Mouse (Mus musculus): ENCODE results near the gene C77080. TPM values are rescaled to one million over a fixed set of nuclear protein-coding genes. Genes with fewer than 3 reads are reported as not detected.

The C77080 gene
- polyA plus RNA-seq, 1 experiment from 2014 or later, result 5.3 TPM

DNA sequence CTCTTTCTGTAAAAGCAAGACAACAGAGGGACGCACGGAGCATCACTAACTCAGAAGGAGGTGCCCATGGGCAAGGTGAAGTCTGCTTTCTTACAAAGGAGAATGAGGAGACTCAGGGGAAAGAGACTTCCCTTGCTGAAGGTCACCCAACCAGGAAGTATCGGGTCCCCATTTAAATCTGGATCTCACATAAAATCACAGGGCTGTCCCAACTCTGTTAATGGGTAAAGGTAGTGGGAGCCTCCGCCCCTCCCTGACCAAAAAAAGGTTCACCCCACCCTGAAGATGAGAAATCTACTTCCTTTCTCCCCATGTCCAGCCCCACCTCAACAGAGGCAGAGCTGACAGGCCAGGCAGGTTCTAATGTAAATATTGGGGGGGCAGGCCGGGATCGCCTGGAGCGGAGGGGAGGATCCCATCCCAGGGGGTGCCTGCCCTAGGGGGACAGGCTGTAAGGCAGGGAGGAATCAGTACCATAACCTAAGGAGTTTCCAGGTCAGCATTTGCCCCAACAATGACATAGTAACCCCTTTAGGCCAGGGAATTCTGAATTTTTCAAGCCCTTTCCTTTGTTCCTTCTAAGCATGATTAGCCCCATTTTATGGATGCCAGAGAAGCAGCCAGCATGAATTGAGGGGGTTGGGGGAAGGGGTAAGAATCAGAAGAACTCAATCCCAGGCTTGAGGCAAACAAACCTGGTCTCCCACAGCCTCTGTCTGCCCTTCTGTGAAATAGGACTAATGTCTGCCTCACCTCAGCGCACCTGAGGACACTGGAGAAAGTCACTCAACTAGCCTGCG is 28.4 kb downstream of the C77080 start:
- Histone ChIP-seq H3K4me3 (no peak overlapping the region), H3K9me3 (no peaks in the 10 kb centered on the region), H3K36me3 (no peaks in the 10 kb centered on the region), H3K4me2 (no peak overlapping the region), H3K27ac (no peak overlapping the region), H3K4me1 (replicated peaks) (peaks cover 33% of the 10 kb centered on the region), H3K27me3 (peaks cover 3% of the 10 kb centered on the region), H3K9ac (no peak overlapping the region)
- WGBS, result 78% methylated on average over 9 of the region's 9 CpGs
- no peak for ATAC-seq (ENCODE audit: low FRiP score)

DNA sequence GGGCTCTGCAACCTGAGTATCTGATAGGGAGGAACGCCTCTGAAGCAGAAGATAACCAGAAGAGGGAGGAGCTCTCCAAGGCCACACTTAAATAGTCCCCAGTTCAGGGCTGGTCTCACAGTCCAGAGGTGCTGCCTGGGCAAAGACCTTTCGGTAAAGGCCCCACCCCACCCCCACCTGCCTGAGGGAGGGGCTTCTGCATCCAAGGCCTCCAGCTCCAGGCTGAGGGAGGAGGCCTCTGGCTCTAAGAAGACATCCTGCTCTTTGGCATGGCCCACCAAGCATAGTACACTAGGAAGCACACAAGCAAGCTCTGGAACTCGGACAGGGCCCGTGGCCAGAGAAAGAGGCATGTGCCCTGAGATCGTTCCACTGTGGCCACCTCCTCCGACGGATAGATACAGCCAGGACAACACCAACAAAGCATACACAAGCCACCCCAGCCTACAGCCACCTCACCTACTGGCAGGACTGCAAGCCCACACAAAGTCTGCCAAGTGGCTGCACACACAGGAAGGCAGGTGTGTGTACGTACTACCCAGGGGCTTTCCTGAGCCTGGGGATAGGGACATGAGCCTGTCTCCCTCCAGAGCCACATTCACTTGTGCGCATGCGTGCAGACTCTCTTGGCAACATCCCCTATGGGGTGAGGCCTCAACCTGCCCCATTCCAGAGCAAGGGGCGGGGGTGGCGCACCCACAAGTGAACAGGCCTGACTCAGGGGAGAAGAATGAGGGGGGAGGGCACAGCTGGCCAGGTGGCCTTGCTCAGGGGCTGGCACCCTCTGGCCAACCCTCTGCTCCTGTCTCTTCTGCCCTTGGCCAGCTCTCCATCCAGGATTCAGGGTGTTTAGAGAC is 29.4 kb downstream of the C77080 start:
- WGBS, result 72% methylated on average over 12 of the region's 12 CpGs

DNA sequence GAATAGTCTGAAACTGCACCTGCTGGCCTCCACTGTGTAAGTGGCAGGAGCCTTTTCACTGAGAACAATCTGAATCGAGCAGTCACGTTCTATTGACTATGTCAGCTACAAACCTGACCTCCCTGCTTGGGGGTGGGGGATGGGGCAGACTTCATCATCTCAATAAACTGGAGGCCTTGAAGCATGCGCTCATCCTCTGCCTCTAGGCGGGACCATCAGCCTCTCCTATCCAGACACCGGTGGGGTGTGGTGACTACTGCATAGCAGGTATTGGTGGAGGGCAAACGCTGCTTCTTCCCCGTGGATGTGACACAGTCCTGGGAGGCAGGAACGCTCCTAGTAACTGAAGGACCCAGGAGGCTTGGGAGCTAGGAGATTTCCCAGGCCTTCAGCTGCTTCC is 30.3 kb downstream of the C77080 start:
- WGBS, result 65% methylated on average over 8 of the region's 8 CpGs
- Histone ChIP-seq H3K9ac (no peak overlapping the region), H3K27me3 (peaks cover 3% of the 10 kb centered on the region), H3K4me3 (no peak overlapping the region), H3K4me2 (no peak overlapping the region), H3K9me3 (no peaks in the 10 kb centered on the region), H3K4me1 (replicated peaks) (peaks cover 36% of the 10 kb centered on the region), H3K36me3 (no peaks in the 10 kb centered on the region), H3K27ac (no peak overlapping the region)
- ATAC-seq (ENCODE audit: low FRiP score), result no peak

More for the DNA sequence above, 29.4 kb downstream of the C77080 start:
- peak overlapping the region; percentile 46; the same call in 1 of the 2 replicates for H3K9ac ChIP-seq
- ATAC-seq (ENCODE audit: low FRiP score), result no peak
- H3K36me3 ChIP-seq, result no peaks in the 10 kb centered on the region
- H3K9me3 ChIP-seq, result no peaks in the 10 kb centered on the region
- H3K27me3 ChIP-seq, result peaks cover 3% of the 10 kb centered on the region
- peaks cover 33% of the 10 kb centered on the region for H3K4me1 ChIP-seq (replicated peaks)
- no peak overlapping the region for H3K27ac ChIP-seq
- H3K4me3 ChIP-seq, result no peak overlapping the region
- no peak overlapping the region for H3K4me2 ChIP-seq

DNA sequence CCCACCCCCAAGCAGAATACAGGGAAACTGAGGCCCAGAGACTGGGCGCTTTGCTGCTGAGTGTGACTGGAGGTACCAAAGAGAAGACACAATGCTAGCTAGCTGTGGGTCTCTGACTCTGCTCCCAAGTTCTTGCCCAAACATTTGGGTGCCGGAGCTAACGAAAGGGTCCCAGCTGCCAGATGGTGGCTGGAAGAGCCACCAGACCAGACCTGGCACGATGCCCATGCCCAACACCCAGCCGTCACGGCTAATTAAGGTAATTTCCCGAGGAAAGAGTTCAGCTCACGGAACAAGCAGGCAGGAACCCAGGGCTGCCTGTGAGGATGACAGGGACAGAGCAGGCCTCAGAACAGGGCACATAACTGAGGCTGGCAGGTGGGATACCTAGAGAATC is 33.2 kb downstream of the C77080 start:
- Histone ChIP-seq H3K4me3 (peak overlapping the region; percentile 49), H3K9ac (peak overlapping the region; percentile 82), H3K27me3 (peaks cover 24% of the 10 kb centered on the region), H3K4me1 (replicated peaks) (peaks cover 61% of the 10 kb centered on the region), H3K36me3 (peaks cover 18% of the 10 kb centered on the region), H3K4me2 (peak overlapping the region; percentile 67), H3K9me3 (no peaks in the 10 kb centered on the region), H3K27ac (peak overlapping the region; percentile 81)
- WGBS, result 8% methylated on average over 8 of the region's 8 CpGs
- 0 out of 2 replicates have a peak, but pooled peaks have one; percentile 43 for ATAC-seq (ENCODE audit: low FRiP score)

DNA sequence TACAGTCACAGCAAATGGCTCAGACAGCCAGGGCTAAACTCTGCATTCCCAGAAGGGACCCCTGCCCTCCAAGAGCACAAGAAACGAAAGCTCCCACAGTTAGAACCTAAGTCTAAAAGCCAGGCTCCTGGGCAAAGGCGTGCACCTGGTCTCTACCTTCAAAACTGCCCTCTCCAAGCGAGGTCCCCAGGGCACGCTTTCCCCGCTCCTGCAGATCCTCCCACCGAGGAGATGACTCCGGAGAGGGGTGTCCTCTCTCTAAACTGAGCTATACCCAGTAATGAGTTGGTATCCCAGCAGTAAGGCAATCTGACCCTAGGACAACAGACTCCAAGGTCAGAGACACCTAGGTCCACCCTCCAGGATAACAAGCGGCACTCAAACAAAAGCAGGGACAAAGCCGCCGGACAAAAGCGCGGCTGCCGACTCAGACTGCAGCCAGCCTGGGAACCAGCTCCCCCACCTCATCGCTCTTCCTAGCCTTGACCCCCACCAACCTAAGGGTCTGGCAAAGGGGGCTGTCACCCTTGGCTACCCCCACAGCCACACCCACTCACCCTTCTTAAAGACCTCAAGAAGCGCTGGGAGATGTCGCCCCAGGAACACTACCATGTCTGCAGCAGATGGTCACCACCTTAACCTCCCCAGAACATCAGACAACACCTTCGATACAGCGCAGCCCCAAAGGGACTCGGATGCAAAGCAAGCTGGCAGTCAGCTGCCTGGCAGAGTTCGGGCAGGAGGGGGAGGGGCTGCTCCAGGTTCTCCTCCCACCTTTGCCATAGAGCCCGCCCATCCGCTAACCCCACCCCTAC is 33.8 kb downstream of the C77080 start:
- WGBS, result 6% methylated on average over 22 of the region's 22 CpGs
- Histone ChIP-seq H3K27ac (peak overlapping the region; percentile 81), H3K4me2 (peak overlapping the region; percentile 67), H3K27me3 (peaks cover 26% of the 10 kb centered on the region), H3K9ac (peak overlapping the region; percentile 82), H3K4me3 (peak overlapping the region; percentile 49), H3K36me3 (peaks cover 24% of the 10 kb centered on the region), H3K4me1 (replicated peaks) (peaks cover 66% of the 10 kb centered on the region), H3K9me3 (no peaks in the 10 kb centered on the region)
- peak; percentile 47; the same call in 1 of the 2 replicates for ATAC-seq (ENCODE audit: low FRiP score)

DNA sequence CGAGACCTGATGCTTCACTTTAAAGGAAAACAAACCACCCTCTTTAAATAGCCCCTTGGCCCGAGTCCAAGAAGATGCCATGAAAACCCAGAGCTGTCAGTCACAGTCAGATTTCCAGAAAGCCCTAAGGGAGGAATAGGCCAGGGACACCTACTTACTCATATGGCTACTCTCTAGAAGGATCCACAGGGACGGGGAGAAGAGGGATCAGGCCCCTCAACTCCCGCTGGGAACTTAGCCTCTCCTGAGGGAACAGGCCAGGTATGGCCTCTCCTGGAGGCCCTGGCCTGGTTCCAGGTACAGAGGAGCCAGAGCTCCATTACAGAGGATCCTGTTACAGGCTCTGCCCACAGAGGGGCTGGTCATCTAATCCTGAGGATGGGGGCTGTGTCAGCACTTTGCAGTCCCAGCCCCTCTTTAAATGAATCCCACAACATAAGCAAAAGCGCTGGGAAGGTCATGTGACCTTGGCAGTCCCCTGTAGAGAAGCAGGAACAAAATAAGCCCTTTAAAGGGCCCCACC is 34.7 kb downstream of the C77080 start:
- H3K36me3 ChIP-seq, result peaks cover 33% of the 10 kb centered on the region
- no peak for ATAC-seq (ENCODE audit: low FRiP score)
- peak overlapping the region; percentile 49 for H3K4me3 ChIP-seq
- peak overlapping the region; percentile 81 for H3K27ac ChIP-seq
- H3K4me1 ChIP-seq (replicated peaks), result peaks cover 62% of the 10 kb centered on the region
- H3K9me3 ChIP-seq, result no peaks in the 10 kb centered on the region
- 27% methylated on average over 5 of the region's 5 CpGs for WGBS
- H3K9ac ChIP-seq, result peak overlapping the region; percentile 82
- H3K4me2 ChIP-seq, result peak overlapping the region; percentile 67
- H3K27me3 ChIP-seq, result peaks cover 27% of the 10 kb centered on the region

DNA sequence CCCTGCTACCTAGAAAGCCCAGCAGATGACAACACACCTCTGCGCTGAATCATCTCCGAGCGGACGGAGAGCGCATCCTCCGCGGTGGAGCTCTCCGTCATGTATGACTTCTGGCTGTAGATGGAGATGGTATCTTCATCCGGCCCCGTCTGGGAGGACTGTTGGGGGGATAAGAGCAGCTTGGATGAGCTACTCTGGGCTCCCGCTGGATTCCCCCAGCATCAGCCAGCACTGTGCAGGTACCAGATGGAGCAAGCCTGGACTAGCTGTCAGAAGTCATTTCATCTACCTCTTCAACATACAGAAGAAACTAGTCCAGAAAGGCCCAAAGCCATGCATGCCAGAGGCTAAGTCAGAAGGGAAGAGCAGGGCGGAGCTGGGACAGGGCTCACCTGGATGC is 35.9 kb downstream of the C77080 start:
- WGBS, result 98% methylated on average over 12 of the region's 12 CpGs
- Histone ChIP-seq H3K4me1 (replicated peaks) (peaks cover 58% of the 10 kb centered on the region), H3K9ac (peak overlapping the region; percentile 62)

DNA sequence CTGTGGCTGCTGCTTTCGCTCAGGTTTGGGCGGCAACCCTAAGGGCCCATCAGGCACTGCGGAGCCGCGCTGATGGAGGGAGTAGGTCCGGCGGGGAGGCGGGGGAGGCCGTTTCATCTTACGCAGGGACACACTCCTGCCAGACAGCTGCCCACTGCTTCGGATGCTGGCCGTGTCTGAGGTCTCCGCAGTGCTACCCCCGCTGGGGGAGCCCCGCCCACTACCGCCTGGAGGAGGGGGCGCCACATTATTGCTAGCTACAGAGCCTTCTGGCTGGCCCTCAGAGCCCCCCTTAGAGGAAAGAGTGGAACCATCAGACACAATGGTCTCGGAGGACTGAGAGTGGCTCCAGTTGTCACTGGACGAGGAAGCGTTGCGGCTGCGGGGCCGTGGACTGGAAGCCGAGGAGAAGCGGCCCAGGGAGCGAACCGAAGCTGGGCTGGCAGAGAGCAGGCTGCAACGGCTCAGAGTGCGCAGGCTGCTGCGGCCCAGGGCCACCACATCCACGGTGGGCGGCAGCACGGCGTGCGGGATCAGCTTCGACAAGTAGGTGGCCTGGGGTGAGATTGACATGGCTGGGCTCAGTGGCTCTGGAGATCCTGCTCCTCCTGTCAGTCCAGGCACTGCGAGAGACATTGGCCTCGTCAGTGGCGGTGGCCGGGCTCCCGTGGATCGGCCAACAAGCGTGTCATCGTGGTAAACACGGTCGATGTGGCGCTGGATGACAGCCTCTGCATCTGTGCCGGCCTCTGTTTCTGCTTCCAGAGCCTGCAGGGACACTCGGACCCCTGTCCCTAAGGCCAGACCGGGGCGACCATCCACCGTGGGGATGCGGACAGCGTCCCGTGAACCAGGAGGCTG is 37.6 kb downstream of the C77080 start:
- no peaks in the 10 kb centered on the region for H3K9me3 ChIP-seq
- H3K27ac ChIP-seq, result peak overlapping the region; percentile 46
- peaks cover 58% of the 10 kb centered on the region for H3K4me1 ChIP-seq (replicated peaks)
- 14% methylated on average over 55 of the region's 55 CpGs for WGBS
- peak overlapping the region; percentile 71 for H3K9ac ChIP-seq
- peak; percentile 39; the same call in 1 of the 2 replicates for ATAC-seq (ENCODE audit: low FRiP score)
- peaks cover 27% of the 10 kb centered on the region for H3K27me3 ChIP-seq
- peaks cover 61% of the 10 kb centered on the region for H3K36me3 ChIP-seq
- peak overlapping the region; percentile 55 for H3K4me2 ChIP-seq
- peak overlapping the region; percentile 25 for H3K4me3 ChIP-seq

More for the DNA sequence above, 35.9 kb downstream of the C77080 start:
- no peak overlapping the region for H3K27ac ChIP-seq
- no peak overlapping the region for H3K4me3 ChIP-seq
- H3K9me3 ChIP-seq, result no peaks in the 10 kb centered on the region
- peaks cover 45% of the 10 kb centered on the region for H3K36me3 ChIP-seq
- ATAC-seq (ENCODE audit: low FRiP score), result no peak
- peaks cover 27% of the 10 kb centered on the region for H3K27me3 ChIP-seq
- H3K4me2 ChIP-seq, result peak overlapping the region; percentile 67; the same call in 1 of the 2 replicates

DNA sequence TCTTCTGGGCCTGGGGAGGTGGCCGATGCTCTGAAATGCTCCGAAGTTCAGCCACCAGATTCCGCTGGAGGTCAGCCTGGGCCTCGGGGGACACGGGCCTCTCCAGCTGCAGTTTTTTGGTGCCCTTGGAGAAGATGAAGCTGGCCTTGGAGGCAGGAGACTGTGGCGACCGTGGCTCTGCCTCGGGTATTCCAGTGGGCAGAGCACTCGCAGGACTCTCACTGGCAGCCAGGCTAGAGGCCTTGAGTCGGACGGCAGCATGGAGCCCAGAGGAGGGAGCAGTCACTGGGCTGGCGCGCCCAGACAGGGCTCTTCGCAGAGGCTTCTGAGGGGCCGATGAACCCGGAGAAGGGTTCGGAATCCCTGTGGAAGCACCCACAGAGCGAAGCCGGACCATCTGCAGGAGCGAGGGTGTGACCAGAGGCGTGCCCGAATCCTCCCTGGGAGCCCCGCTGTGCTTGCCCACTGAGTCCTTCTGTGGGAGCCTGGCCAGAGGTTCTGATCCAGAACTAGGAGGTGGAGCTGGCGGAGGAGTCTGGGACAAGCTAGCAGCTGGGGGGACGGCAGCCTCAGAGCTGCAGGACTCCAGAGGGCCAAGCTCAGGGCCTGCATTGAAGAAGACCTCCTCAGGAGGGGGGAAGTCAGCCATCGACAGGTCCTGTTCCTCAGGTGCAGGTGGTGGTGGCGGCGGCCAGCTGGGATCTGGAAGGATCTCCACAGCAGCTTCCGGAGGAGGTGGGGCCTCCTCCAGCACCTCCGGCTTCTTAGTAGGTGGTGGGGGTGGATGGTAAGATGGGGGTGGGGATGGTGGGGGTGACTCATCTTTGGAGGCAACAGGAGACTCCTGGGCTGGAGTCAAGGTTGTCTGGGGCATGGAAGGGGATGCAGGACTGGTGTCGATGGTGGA is 38.9 kb downstream of the C77080 start:
- Histone ChIP-seq H3K9me3 (no peaks in the 10 kb centered on the region), H3K27me3 (peaks cover 27% of the 10 kb centered on the region), H3K4me2 (no peak overlapping the region), H3K36me3 (peaks cover 75% of the 10 kb centered on the region), H3K27ac (no peak overlapping the region), H3K4me1 (replicated peaks) (peaks cover 47% of the 10 kb centered on the region), H3K9ac (no peak overlapping the region), H3K4me3 (no peak overlapping the region)
- 64% methylated on average over 31 of the region's 31 CpGs for WGBS
- no peak for ATAC-seq (ENCODE audit: low FRiP score)

Data from hindbrain, embryonic 13.5 days (tissue).